Mouse (Mus musculus): ENCODE data around the gene Hist2h3b.
"Not testable (repeated sequence)": the region's sequence is repeated elsewhere in the genome, so short reads cannot be mapped to it uniquely, and the experiment has no call there.

Gene Hist2h3b

GRCm38 (mm10) chr3:96268051-96268775 lies at the start of gene Hist2h3b:
Gene Hist2h3b, plus strand, starts transcription at chr3:96268654.
- DNase-seq (ENCODE audit: low spot score in 2 of 2): peak; percentile 70 to 72

DNA sequence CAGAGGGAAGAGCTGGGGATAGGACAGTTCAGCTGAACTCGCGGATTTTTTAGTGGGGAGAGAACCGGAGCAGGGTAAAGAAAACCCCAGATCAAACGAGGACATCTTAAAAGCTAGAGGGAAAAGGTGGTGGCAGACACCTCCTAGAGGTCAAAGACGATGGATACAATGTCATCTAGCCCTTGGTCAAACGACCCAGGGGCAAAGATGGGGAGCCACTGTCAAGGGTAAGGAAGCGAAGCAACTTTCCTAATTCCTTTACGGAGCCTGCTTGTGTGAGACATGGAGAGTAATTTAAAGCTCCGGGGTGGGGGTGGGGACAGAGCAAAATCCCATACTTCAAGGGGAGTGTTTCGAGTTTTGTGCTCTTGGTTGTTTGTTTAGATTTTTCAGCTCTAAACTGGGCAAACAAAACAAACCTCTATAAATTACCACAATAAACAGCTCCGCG lies 49.2 kb upstream of the Hist2h3b start:
- no peak for DNase-seq (ENCODE audit: low spot score in 2 of 2)

- peak; percentile 66 to 67 for DNase-seq (ENCODE audit: low spot score in 2 of 2)
Observed at GRCm38 (mm10) chr3:96219661-96220130, 48.8 kb upstream of the Hist2h3b start, which contains the start of the genes Bola1 and Hist2h2ab. Gene Bola1, minus strand, starts transcription at chr3:96219709. Gene Hist2h2ab, plus strand, starts transcription at chr3:96219865.

DNA sequence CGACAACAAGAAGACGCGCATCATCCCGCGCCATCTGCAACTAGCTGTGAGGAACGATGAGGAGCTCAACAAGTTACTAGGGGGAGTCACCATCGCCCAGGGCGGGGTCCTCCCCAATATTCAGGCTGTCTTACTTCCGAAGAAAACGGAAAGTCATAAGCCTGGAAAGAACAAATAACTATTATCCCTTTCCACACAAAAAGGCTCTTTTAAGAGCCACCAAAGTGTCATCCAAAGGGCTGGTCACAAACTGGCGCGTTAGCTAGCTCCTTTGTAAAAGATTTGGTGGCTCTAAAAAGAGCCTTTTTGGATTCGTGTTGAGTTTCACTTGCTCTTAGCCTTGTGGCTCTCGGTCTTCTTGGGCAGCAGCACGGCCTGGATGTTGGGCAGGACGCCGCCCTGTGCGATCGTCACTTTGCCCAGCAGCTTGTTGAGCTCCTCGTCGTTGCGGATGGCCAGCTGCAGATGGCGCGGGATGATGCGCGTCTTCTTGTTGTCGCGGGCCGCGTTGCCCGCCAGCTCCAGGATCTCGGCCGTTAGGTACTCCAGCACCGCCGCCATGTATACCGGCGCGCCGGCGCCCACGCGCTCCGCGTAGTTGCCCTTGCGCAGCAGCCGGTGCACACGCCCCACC lies 48.2 kb upstream of the Hist2h3b start:
- not testable (repeated sequence) for DNase-seq (ENCODE audit: low spot score in 2 of 2)

DNA sequence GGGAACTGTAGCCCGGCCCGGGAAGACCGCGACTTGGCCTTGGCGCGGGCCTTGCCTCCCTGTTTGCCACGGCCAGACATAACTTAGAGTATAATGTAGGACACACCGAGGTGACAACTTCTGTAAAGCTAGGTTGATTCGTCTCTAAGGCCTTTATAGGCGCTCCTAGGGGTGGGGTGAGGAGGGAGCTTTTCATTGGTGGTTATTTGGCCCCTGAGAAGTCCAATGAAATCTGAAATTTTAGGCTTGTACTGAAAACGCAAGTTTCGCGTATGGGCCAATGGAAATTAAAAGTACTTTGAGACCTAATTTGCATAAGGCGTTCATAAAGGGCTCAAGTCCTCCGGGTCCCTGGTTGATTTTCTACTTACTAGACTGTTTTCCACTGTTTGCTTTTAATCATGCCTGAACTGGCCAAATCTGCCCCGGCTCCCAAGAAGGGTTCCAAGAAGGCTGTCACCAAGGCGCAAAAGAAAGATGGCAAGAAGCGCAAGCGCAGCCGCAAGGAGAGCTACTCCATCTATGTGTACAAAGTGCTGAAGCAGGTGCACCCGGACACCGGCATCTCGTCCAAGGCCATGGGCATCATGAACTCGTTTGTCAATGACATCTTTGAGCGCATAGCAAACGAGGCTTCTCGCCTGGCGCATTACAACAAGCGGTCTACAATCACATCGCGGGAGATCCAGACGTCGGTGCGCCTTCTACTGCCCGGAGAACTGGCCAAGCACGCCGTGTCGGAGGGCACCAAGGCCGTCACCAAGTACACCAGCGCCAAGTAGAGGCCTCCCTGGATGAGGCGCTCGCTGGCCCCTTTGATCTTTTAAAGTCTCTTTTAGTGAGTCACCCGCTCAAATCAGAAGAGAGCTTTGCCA lies 47.5 kb upstream of the Hist2h3b start, which contains the start of the genes Hist2h2ac and Hist2h2be:
Gene Hist2h2ac, minus strand, starts transcription at position 116 of the 875 bp plus-strand sequence.
Gene Hist2h2be, plus strand, starts transcription at position 355 of the 875 bp plus-strand sequence.
- peak; percentile 75 to 76 for DNase-seq (ENCODE audit: low spot score in 2 of 2)

- no peak for DNase-seq (ENCODE audit: low spot score in 2 of 2)
Observed at GRCm38 (mm10) chr3:96221640-96222038, 46.8 kb upstream of the Hist2h3b start.

- DNase-seq (ENCODE audit: low spot score in 2 of 2): no peak
Observed at GRCm38 (mm10) chr3:96222774-96223173, 45.7 kb upstream of the Hist2h3b start.

- no peak for DNase-seq (ENCODE audit: low spot score in 2 of 2)
Observed at GRCm38 (mm10) chr3:96225421-96225820, 43.0 kb upstream of the Hist2h3b start.

- DNase-seq (ENCODE audit: low spot score in 2 of 2): no peak
Observed at GRCm38 (mm10) chr3:96226695-96227648, 41.5 kb upstream of the Hist2h3b start.

DNA sequence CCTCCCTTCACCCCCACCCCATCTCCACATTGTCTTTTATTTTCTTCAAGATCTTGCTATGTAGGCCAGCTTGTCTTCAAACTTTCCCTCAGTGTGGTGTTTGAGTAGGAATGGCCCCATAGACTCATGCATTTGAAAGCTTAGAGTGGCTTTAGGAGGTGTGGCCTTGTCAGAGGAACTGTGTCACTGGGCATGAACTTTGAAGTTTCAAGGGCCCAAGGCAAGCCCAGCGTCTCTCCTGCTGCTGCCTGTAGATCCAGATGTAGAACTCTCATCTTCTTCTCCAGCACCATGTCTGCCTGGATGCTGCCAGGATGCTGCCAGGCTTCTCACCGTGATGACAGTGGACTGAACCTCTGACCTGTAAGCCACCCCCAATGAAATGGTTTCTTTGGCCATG lies 39.6 kb upstream of the Hist2h3b start:
- no peak for DNase-seq (ENCODE audit: low spot score in 2 of 2)

DNA sequence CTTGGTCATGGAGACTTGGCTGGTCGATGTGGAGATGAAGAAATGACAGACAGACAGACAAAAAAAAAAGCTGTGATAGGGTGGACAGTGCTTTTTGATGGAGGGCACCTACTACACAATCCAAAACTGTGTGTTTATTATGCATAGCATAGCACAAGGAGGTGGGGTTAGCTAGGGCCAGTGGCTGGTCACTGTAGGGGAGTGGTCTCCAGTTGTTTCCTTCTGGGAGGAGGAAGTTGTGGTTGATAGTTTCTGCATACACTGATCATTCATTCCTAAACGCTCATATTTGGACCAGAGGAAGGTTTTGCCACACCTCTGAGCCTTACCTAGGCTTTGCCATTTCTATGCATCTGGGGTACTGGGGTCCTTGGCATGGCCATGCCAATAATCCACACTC lies 38.0 kb upstream of the Hist2h3b start:
- no peak for DNase-seq (ENCODE audit: low spot score in 2 of 2)

DNA sequence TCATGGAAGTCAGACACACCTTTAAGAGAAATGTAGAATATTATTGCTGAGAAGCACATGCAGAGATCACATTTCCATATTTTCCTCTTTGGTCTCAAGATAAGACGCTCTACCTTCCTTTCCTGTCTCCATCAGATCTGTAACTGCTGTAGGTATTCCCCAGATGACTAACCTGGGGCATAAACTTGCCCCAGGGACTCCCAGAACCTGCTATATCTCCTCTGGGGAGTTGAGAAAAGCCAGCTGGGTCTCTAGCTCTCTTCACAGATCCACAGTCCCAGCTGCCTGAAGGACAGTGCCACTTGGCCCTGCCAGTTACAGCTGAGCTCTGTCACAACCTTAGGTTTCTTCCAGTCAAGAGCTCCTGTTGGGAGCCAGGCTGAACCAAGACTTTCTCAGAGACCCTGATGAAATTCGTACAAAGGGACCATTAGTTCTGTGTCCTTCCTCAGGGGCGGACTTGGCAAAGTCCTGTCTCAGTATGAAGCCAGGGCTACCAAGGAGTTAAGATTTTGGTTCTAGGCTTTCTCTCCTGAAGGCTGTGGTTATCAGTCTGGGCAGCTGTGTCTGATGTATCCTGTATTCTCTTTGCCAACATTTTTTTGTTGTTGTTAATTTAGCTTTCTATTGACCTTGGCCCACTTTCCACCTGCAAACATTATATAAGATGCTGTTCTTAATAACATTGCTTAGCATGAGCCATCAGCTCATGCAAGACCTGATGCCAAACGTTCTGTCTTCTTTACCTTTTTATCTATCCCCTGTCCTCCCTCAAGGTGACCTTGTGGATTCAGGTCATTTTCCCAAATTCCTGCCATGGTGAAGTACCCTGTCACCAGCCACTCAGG lies 37.3 kb upstream of the Hist2h3b start:
- DNase-seq (ENCODE audit: low spot score in 2 of 2): no peak

- no peak for DNase-seq (ENCODE audit: low spot score in 2 of 2)
Observed at GRCm38 (mm10) chr3:96231758-96232120, 36.7 kb upstream of the Hist2h3b start.

GRCm38 (mm10) chr3:96234914-96235313 lies 33.5 kb upstream of the Hist2h3b start:
- DNase-seq (ENCODE audit: low spot score in 2 of 2): no peak

GRCm38 (mm10) chr3:96235836-96236235 lies 32.6 kb upstream of the Hist2h3b start:
- no peak for DNase-seq (ENCODE audit: low spot score in 2 of 2)

- no peak for DNase-seq (ENCODE audit: low spot score in 2 of 2)
Observed at GRCm38 (mm10) chr3:96236834-96237334, 31.6 kb upstream of the Hist2h3b start.

DNA sequence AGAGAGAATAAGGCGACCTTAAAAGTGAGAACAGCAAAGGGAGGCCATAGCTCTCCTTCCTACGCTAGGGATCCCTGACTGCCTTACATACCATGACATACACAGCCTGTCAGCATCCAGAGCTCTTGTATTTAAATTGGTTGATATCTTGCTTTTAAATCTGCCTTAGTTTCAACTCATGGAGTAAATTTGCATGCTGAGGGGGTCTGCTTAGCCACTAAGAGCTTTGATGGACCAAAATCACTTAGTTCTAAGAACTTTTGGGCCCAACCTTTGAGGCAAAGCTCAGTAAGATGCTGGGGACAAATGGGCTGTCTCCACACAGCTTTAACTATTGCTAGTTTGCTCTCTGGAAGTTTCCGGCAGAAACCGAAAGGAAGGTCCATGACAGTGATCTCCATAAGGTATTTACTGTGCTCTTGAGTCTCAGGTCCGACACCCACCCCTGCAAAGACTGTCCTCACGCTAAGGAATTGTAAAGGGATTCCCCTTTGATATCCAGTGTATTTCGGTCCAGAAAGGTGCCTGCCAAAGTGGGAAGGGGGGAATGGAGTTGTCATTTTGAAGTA lies 31.0 kb upstream of the Hist2h3b start:
- no peak for DNase-seq (ENCODE audit: low spot score in 2 of 2)

GRCm38 (mm10) chr3:96237904-96238511 lies 30.4 kb upstream of the Hist2h3b start:
- no peak for DNase-seq (ENCODE audit: low spot score in 2 of 2)

All from frontal cortex, postnatal 25 days (tissue).